Mouse (Mus musculus): ENCODE data around the gene Samd4b.

Gene Samd4b

GRCm38 (mm10) chr7:28444344-28444974 lies 153.5 kb downstream of the Samd4b start:
- DNase-seq (ENCODE audit: low spot score) = no peak

GRCm38 (mm10) chr7:28442688-28443087 lies 155.3 kb downstream of the Samd4b start:
- DNase-seq (ENCODE audit: low spot score) = no peak

GRCm38 (mm10) chr7:28441776-28442485 lies 156.0 kb downstream of the Samd4b start:
- no peak for DNase-seq (ENCODE audit: low spot score)

GRCm38 (mm10) chr7:28440739-28441138 lies 157.2 kb downstream of the Samd4b start:
- DNase-seq (ENCODE audit: low spot score) = no peak

DNA sequence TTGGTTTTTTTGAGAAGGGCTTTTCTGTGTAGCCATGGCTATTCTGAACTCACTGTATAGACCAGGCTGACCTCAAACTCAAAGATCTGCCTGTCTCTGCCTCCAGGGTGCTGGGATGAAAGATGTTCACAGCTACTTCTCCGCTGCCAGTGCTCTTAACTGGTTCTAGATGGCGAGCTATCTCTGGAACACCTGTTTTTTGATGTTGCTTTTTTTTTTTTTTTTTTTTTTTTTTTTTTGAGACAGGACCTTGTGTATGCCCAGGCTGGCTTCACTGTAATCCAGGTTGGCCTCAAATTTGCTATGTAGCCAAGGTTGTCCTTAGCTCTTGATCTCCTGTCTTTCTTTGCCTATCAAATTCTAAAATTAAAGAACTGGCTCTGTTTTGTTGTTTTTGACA lies 159.2 kb downstream of the Samd4b start:
- DNase-seq (ENCODE audit: low spot score) = no peak

GRCm38 (mm10) chr7:28437964-28438363 lies 160.0 kb downstream of the Samd4b start:
- DNase-seq (ENCODE audit: low spot score) = no peak

GRCm38 (mm10) chr7:28436932-28437570 lies 160.9 kb downstream of the Samd4b start, which contains the start of gene Gmfg:
Gmfg (plus strand) TSS chr7:28437447.
- peak; percentile 92 for DNase-seq (ENCODE audit: low spot score)

DNA sequence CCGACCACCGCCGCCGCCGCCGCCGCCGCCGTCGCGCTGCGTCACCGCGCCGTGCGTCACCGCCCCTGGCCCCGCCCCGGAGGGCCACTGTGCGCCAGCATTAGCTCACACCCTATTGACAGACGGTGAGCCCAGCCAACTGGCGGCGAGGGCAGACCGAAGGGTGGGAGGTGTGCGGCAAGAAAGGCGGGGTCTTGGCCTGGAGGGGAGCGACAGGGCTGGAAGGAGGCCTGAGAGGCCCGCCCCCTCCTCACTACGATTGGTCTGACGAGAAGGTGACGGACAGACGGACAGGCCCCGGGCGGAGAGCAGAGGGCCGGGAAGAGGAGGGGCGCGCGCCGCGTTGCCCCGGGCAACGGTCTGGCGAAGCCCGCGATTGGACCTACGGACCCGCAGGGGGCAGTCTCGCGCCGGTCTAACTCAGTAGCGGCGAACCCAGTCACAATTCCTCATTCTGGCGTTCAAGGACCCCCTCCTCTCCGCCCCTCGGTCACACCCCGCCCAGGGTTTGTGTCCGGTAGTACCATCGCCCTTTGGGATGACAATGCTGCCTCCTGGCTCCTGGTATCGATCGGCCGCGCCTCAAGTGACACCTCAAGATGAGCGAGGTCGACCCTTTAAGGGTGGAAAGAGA lies 161.6 kb downstream of the Samd4b start:
- peak; percentile 99 for DNase-seq (ENCODE audit: low spot score)

- peak; percentile 20 for DNase-seq (ENCODE audit: low spot score)
Measured at GRCm38 (mm10) chr7:28435660-28436259, 162.2 kb downstream of the Samd4b start.

DNA sequence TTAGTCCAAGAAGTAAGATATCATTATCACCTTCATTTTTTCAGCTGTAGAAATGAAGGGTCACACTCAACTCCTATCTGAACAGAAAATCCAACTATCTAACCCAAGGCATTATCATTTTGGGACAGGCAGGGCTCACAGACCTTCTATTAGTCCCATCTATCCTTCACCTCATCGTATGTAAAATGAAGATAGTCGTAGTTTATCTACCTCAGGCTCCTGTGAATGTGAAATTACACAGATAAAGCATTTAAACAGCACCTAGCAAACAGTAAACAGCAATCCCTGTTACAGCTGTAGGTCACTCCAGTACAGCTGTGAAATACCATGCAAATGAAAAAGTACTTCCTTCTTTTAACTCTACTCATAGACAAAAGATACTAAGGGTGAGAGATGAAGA lies 165.7 kb downstream of the Samd4b start:
- DNase-seq (ENCODE audit: low spot score) = no peak

DNA sequence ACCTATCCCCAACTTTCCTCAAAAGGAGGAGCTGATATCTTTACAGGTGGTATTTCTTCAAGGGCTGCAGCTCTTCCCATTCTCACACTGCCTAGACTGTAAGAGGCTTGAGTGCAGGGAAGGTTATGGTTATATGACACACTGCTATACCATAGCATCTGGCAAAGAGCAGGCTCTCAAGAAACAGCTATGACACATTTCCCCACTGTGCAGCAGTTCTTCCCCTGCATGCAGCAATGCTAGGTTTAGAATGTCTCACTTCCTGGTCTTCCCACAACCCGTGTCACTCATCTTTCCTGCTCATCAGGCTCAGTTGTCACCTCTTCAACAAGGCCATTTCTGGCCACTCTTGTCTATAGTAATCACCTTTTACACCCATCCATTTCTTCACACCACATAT lies 167.4 kb downstream of the Samd4b start:
- DNase-seq (ENCODE audit: low spot score) = no peak

DNA sequence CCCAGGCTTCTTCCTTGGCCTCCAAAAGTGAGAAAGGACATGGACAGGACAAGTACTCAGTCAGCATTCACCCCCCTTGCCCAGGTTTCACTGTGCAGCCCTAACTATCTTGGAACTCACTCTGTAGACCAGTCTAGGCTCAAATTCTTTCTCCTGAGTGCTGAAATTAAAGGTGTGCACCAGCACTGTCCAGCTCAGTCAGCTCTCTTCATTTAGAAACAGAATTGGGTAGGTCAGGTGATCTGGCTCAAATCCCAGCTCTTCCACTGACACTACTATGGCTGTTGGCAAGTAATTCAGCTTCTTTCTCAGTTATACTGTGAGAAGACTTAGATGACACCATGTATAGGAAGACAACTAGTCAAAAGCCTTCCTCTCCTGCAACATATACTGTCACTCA lies 170.2 kb downstream of the Samd4b start:
- no peak for DNase-seq (ENCODE audit: low spot score)

DNA sequence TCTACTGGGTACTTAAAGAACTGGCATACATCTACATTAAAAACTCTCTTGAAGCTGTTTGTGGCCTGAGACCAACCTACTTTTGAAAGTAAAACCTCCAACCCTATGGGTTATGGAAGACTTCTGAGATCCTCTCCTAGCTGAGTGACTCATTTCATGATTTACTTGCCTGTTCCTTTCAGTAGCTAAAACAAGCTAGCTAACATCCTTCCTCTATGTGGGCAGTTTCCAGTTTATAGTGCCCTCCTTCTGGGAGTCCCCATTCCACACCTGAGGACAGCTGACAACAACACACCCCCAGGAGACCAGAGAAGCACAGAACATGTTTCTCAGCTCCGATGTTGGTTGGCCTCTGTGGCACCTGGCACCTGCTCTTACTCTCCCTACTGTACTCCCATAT lies 174.9 kb downstream of the Samd4b start:
- no peak for DNase-seq (ENCODE audit: low spot score)

DNA sequence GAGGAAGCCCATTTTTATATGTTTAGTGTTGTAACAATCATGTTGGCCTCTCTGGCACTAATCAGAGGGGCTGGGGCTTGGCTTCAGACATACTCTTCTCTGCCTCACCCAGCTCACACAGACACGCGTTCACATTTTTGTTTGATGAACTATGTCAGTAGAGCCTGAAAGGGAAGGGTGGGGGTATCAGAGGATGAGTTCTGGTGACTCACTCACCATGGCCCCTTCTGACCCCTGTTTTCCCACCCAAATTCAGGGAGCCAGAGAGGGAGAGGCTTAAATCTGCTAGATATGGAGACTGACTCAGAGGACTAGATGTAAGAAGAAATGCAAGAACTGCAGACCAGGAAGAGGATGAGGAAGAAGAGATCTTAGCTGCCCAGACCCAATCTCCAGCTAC lies 178.5 kb downstream of the Samd4b start:
- no peak for DNase-seq (ENCODE audit: low spot score)

DNA sequence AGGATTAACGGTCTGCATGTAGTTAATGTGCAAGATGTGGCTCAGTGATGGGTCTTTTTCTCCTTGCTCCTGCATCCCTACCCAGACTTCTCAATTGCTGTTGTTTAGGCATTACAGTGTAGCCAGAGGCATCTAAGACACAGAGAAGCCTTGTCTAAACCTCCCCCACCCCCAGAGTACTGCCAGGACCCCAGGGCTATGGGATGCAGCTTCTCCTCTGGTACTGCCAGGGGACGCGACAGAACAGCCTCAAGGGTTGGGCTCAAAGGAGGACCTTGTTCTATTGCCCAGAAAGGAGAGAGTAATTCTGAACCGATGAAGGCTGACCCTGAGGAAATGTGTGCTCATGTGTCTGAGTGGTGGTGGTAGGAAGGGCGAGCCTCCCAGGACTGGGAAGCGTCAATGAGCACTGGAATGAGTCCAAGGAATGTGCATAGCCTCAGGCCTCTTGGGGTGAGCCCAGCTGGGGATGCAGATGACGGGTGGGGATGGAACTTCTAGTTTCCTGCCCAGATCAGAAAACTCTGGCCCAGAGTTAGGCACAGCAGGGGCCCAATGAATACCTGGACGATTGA lies 179.8 kb downstream of the Samd4b start:
- DNase-seq (ENCODE audit: low spot score) = no peak

DNA sequence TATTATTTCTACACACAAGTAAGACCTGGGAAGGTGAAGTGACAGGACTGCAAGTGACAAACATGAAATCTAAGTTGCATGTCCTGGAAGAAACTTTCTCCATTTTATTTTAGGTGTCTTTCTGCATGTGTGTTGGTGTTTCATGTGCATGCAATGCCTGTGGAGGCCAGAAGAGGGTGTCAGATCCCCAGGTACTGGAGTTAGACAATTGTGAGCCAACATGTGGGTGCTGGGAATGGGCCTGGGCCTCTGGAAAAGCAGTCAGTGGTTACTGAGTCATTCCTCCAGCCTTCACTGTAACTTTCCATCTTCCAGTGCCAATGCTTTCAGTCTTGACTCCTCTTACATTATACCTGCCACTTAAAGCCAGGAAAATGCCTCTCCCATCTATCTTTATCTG lies 180.6 kb downstream of the Samd4b start:
- DNase-seq (ENCODE audit: low spot score) = no peak

GRCm38 (mm10) chr7:28412826-28413225 lies 185.1 kb downstream of the Samd4b start:
- DNase-seq (ENCODE audit: low spot score) = no peak

GRCm38 (mm10) chr7:28410841-28411475 lies 187.0 kb downstream of the Samd4b start:
- DNase-seq (ENCODE audit: low spot score) = no peak

GRCm38 (mm10) chr7:28401942-28402341 lies 196.0 kb downstream of the Samd4b start:
- no peak for DNase-seq (ENCODE audit: low spot score)

DNA sequence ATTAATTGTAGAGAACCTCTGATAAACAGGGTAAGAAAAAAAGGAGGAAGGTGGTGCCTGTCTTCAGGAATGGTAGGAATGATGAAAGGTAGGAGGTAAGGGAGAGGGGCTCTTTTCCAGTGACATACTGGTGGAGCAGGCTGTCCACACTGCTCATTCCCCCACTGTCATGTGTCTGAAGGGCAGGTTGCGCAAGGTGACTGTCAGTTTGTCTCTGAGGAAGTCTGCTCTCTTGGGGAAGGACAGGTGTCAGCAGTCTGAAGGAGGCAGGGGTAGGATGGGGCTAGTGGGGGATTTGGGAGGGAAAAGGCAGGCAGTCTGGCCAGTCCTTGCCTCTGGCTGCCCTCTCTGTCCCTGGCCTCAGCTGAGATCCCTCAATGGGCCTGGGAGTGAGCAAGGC lies 196.9 kb downstream of the Samd4b start:
- DNase-seq (ENCODE audit: low spot score) = no peak

GRCm38 (mm10) chr7:28398696-28399340 lies 199.1 kb downstream of the Samd4b start:
- no peak for DNase-seq (ENCODE audit: low spot score)
